Mouse (Mus musculus) kidney, postnatal 36 days (tissue): Measurements from ENCODE around the gene Rassf1.
"Not testable (repeated sequence)": the region's sequence is repeated elsewhere in the genome, so short reads cannot be mapped to it uniquely, and the experiment has no call there.

Source experiments
- DNase-seq, 2 experiments: peaks; one replicate each; pipeline ENCODE4 v3.0.0; 2021 to 2022; ENCODE audit warnings: mixed read lengths in 2 of 2

The Rassf1 gene

DNA sequence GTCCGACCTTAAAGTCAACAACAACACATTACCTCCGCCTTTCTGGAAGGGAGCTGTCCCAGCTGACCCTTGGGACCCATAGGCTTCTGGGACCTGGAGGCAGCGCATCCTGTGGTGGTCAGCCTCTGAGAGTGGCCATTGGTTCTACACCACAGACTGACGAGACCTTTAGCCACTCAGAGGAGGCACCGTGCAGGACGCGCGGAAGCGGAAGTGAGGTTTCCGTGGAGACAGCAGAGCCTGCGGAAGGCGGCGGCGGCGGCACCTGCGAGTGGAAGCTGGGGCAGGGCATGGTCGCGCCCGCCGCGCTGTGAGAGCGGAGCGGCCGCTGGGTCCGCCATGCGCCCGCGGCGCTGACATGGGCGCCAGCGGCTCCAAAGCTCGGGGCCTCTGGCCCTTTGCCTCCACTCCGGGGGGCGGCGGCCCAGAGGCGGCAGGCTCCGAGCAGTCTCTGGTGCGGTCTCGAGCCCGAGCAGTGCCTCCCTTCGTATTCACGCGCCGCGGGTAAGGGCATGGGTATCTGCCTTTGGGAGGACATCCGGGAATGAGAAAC lies 11.8 kb downstream of the Rassf1 start, which contains the start of gene Tusc2:
TSS of gene Tusc2 (plus strand) at position 227 of the 553 bp plus-strand sequence.
- peak; percentile 97 to 99 for DNase-seq

DNA sequence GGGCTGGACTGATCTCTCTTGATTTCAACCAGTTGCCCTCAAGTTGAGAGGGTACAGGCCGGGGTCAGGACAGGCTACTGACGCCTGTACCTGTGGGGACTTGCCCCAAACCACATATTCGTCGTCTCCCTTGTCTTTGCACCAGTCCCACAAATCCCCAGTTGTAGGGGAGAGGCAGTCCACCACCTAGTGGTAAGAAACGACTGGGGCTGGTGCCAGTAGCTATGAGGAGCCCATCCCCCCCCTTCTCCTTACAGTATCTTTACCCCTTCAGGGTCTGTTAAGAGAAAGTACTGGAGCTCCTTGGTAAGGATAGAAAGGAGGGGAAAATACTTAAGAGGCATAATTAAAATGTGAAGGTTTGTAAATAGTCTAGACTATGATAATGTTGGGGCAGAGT lies 14.2 kb downstream of the Rassf1 start:
- DNase-seq: not testable (repeated sequence)

DNA sequence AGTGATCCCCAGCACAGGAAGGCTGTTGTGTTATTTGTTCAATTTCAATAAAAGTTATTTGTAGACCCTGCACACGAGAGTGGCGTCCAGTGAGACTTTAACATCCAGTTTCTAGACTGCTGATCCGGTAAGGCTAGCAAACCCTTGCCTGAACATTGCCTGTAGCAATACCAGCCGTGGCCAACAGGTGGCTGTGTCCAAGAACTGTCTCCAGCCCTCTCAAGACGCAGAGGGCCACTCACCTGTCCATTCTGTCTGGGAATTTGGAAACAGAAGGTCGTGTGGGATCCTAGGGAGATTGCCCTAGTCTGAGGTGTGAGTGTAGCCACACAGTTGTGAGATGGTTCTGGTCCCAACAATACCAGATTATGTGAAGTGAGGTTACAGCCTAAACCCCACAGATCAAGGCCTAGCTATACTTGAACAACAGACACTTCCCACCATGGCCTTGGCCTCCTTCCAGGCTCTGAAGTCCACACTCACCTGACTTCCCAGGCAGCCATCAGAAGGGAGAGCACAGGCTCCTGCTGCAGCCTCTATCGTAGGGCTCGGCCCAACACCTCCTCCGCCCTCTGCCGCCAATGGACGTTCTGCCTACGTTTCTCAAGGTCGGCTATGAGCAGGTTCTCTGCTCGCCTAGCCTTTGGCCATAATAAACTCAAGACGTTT lies 14.8 kb downstream of the Rassf1 start:
- peak; percentile 95 to 97 for DNase-seq

DNA sequence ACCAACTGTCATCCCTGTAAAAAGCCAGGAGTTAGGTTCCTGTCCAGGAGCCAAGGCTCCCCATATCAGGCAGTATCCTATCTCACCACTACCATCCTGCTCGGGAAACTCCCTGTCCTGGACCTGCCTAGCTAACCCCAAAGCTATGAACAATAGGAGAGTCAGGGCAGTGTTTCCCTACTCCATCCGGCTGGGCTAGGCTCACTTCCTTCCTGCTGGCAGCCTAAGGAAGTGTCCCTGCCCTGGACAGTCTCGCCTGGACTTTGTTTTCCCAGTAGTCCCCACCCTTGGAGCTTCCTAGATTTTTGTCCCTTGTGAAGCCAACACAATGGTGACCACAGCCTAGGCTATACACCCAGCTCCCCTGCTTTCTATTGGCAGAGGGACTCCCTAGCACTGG lies 15.5 kb downstream of the Rassf1 start:
- peak; percentile 63 to 84 for DNase-seq

DNA sequence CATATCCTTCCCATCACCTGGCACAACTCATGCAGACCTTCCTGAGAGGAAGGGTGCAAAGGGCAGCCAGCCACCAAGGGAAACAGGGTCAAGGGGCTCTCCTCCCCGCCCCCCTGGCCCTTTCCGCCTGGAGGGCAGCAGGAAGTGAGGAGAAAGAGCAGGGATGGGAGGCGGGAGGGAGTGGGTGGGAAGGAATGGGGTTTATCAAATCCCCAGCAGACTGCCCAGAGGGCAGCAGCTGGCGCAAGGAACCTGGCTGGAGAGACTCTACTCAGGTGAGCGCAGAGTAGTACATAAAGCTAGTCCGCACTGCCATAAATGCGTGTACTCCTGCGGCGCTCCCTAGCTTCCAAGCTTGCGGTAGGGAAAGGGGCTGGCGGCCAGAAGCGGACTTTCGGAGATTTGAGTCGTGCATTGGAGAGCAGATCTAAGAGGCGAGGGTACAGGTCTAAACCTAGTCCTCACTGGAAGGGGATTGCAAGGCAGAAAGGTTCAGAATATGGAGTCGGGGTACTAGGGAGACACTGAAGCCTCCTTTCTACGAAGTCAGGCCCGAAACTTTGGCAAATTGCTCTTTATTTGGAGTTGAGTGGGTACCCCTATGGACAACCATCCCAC lies 16.5 kb downstream of the Rassf1 start, which contains the start of gene Hyal2:
TSS of gene Hyal2 (plus strand) at position 244 of the 618 bp plus-strand sequence.
- peak; percentile 92 to 93 for DNase-seq

DNA sequence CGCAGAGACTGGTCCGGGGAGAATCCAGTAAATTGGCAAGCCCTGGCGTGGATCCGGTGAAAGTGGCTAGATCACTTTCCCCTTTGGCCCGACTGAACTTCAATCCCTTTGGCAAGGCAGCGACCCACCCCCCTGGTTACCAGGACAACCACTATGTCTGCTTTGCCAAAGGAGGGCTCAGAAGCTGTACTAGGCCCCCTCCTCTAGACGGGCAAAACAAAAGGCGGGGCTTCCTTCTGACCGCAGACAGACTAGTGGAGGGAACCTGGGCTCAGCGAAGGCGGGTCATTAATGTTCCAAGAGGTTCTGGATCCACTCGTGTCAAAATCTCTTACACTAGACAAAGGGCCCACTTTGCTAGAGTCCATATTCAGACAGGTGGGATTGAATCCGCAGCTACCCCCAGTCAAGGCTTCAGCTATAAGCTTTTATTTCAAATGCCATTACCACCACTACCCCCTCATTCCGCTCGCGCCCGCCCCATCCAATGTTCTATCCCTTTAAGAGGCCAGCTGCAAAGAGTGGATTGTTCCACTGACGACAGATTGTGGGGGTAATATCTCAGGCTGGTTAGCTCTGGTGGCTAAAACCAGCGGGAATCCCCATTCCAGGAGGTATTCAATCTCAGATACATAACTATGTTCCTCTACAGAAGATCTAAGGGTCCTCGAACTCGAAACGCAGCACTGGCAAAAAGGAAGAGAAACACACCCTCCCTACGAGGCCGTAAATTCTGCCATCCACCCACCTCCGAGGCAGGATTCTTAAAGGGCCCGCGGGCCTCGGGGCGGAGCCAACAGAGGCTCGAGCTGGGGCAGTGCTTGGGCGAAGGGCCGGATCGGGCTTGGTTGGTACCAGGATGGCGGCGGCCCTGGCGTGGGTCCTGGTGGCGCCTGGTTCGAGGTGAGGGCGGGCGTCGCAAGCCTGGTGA lies 17.2 kb downstream of the Rassf1 start:
- peak; percentile 93 to 95 for DNase-seq

DNA sequence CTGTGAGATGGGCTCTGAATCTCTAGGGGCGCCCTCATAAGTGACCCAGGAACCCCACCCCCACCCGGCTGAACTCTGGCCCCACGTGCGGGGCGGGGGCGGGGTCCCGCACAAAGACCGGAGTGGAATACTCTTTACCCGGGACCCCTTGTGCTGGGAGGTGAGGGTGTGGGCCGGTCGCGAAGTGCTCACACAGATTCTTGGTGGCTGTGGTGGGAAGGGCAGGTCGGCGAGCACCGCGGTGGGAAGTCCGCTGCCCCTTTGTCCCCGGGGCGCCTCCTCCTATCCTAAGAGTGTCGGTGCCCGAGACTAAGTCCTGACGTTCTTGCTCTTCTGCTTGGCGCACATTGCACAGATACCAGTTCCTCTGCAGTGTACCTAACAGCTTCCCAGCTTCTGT lies 17.9 kb downstream of the Rassf1 start:
- peak in 1 of 2 experiments; percentile 52 for DNase-seq

DNA sequence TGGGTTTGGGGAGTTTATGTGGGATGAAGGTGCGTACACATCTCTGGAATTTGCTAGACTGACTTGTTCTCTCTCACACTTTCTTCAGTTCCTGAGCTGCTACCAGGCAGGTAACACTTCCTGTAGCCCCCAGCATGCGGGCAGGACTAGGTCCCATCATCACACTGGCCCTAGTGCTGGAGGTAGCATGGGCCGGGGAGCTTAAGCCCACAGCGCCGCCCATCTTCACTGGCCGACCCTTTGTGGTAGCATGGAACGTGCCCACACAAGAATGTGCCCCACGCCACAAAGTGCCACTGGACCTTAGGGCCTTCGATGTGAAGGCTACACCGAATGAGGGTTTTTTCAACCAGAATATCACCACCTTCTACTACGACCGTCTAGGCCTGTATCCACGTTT lies 18.7 kb downstream of the Rassf1 start:
- no peak for DNase-seq

DNA sequence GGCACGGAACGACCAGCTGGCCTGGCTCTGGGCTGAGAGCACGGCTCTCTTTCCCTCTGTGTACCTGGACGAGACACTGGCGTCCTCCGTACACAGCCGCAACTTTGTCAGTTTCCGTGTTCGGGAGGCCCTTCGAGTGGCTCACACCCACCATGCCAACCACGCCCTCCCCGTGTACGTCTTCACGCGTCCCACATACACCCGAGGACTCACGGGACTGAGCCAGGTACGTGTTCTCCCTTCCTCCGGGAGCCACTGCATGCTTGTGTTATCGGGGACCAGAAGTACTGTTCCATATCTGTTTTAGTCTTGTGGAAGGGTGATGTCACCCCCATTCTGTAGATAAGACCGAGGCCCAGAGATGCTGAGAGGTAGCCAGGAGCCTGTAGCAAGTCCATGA lies 19.5 kb downstream of the Rassf1 start:
- no peak for DNase-seq

DNA sequence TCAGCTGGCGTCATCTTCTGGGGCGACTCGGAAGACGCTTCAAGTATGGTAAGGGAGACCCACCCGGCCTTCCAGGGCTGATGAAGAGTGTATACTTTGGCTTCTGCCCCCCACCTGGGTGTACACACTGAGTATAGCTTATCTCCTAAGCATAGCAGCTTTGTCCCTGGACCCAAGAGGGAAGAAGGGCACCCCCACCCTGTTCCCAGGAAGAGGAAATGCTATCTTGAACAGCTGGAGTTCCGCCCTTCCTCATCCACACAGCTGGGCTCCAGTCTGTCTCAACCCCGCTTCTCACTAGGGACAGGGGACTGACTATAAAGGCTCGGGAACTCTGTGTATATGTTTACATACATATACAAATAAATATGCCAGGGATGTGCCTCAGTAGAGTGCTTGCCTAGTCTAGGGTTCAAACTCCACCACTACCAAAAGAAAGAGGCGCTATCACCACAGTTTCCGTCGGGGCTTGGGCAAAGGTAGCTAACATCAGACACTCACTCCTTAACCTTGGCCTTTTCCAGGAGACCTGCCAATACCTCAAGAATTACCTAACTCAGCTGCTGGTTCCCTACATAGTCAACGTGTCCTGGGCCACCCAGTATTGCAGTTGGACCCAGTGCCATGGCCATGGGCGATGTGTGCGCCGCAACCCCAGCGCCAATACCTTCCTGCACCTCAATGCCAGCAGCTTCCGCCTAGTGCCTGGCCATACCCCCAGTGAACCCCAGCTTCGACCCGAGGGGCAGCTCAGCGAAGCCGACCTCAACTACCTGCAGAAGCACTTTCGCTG lies 20.4 kb downstream of the Rassf1 start:
- DNase-seq: peak in 1 of 2 experiments; percentile 59

DNA sequence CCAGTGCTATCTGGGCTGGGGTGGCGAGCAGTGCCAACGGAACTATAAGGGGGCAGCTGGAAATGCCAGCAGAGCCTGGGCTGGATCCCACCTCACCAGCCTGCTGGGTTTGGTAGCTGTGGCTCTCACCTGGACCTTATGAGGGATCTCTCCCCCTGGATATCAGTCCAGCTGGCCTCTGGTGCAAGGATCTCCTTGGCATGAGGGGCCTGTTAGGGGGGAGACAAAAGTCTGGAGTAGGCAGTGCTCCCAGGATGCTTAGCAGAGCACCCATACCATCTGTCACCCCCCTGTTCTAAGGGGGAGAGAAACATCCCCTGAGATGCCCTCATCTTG lies 20.9 kb downstream of the Rassf1 start:
- DNase-seq: no peak

DNA sequence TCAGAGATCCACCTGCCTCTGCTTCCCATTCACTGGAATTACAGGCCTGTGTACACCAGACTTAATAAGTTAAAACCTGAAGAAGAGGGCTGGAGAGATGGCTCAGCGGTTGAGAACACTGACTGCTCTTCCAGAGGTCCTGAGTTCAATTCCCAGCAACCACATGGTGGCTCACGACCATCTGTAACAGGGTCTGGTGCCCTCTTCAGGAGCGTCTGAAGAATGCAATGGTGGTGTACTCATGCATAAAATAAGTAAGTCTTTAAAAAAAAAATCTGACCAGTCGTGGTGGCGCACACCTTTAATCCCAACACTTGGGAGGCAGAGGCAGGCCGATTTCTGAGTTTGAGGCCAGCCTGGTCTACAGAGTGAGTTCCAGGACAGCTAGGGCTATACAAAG lies 22.4 kb downstream of the Rassf1 start:
- DNase-seq: not testable (repeated sequence)

DNA sequence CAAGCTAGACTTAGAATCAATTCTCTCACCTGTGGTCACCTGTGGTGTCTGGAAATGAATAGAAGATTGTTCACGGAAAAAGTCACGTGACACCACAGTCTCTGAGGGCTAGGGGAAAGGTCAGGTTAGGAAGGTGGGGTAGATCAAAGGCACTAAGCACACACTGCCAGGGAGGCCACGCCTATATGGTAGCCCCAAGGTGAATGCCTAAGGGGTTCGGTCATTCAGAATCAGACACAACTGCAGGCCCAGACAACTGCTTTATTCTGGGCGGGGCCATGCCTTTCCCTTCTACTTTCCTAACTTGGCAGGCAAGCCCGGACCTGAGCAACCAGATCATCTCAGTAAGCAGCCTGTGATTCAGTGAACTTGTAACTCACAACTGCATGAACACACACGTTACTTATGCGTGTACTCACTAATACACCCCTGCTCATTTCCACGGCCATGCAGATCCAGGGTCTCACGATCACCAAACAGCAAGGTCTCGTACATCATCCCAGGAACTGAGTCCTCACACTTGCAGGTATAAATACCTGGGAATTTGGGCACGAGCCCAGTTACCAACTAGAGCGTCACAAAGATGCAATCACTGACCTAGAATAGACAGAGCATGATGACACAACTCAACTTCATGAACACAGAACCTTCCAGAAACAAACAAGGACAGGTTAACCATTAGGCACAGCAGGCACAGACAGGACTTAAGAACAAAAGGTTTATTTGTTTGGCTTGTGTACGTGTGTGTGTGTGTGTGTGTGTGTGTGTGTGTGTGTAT lies 24.4 kb downstream of the Rassf1 start:
- DNase-seq: peak in 1 of 2 experiments; percentile 60

DNA sequence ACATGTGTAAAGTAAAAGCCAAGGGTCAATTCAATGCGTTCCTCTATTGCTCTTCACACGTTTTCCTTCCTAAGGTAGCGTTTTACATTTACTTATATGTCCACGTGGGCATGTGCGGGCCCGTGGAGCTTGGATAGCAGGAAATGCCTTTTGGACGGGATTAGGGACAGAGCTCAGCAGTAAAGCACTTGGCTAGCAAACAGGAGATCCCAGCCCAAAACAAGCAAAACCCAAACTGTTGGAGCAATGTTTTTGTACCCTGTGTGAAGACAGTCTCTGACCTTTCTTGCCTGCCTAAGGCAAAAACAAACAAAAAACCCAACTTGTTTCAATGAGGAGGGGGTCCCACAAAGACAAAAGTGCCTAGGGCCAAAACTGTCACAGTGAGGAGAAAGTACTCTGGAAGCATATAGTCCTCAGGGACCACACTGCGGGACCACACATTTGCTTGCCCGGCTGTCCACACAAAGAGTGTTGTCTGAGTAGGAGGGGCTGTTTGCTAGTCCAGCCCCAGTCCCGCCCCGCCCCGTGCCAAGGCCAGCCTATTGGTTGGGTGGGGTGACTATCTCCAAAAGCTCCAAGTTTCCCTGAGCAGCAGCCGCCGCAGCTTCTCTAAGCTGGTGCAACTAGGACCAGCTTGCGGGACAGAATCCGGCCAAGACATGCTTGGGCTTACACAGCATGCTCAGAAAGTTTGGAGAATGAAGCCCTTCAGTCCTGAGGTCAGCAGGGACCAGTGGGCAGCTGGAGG lies 25.2 kb downstream of the Rassf1 start, which contains the start of gene Hyal1:
TSS of gene Hyal1 (plus strand) at position 571 of the 751 bp plus-strand sequence.
- DNase-seq: peak; percentile 90 to 93

DNA sequence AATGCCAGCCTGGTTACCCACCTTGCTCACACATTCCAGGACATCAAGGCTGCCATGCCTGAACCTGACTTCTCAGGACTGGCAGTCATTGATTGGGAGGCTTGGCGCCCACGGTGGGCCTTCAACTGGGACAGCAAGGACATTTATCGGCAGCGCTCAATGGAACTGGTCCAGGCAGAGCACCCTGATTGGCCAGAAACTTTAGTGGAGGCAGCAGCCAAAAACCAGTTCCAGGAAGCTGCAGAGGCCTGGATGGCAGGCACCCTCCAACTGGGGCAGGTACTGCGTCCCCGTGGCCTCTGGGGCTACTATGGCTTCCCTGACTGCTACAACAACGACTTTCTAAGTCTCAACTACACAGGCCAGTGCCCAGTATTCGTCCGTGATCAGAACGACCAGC lies 26.5 kb downstream of the Rassf1 start:
- no peak for DNase-seq

DNA sequence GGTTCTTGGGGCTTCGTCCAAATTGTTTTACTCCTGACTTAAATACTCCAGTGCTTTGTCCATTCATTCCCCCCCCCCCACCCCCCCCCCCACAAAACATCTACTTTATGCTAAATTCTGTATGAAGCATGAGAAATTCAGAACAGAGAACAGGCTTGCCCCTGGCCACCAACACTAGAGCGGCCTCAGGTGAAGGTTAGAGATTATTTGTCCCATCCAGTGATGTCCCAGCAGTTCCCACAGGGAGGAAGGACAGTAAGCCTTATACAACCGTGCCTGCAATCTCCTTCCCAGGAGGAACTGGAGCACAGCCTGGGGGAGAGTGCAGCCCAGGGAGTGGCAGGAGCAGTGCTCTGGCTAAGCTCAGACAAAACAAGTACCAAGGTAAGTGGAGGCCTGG lies 27.2 kb downstream of the Rassf1 start, which contains the start of gene Naa80:
TSS of gene Naa80 (plus strand) at position 301 of the 400 bp plus-strand sequence.
- DNase-seq: no peak

DNA sequence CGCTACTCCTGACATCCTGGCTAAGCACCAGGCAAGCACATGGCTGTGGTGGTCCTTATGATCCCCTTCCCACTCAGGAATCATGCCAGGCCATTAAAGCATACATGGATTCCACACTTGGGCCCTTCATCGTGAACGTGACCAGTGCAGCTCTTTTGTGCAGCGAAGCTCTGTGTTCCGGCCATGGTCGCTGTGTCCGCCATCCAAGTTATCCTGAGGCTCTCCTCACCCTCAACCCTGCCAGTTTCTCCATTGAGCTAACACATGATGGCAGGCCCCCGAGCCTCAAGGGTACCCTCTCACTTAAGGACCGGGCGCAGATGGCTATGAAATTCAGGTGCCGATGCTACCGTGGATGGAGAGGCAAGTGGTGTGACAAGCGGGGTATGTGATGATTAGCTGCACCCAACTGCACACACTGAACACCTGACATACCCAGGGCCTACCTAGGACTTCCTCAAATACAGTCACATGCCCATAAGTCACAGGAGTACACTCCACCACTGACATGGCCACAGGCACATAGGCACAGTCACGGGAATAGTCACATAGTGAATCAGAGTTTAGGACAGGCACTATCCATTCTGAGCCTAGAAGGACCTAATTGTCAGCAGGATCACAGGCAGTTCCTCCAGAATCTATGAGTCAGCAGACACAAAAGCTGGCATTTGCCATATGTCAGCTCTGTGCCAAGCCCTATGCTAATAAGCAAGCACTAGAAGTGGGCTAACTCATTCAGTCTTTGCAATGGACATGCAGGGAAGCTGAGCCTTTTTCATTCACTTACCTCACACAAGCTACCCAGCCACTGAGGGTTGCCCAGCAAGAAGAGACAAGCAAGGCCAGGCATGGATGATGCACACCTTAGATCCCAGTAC lies 27.9 kb downstream of the Rassf1 start:
- no peak for DNase-seq

DNA sequence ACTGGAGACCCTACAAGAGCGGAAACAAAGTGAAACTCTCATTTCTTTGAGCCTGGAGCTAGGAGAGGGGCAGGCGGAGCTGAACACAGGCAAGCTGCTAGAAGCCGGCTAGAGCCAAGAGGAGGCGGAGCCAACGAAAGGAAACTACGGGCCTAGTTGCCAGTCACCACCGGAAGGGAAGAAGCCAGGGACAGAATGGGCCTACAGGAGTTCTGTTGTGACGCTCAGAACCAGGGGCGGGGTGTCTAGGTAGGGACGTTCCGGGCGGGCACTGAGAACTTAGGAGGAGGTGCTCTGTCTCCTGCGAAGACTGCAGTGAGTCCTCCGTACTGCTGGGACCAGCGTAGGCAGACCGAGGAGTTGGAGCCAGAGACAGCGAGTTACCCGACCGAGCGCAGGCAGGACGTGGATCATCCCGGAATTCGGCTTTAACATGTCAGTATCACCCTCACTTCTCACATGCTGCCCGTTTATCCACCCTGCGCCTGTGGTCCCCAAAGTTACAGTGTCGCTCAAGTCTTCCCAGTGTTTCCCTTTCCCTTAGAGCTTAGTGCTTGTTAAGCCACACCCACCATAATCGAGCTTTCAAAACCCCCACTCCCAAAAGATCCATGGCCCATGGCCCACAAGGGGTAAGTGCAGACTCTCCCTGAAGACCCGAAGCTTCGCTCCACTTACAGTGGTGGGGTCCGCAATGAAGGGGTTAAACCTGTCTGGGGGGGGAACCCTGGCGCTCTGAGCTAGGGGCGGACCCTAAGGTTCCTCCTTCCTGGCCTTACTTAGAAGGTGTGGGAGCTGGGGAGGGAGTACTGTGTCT lies 29.4 kb downstream of the Rassf1 start, which contains the start of gene Hyal3:
TSS of gene Hyal3 (plus strand) at position 318 of the 817 bp plus-strand sequence.
- peak; percentile 95 to 97 for DNase-seq
